Mouse (Mus musculus): Measurements from ENCODE around the gene Ifrd1. TPM values are rescaled to one million over a fixed set of nuclear protein-coding genes. Genes with fewer than 3 reads are reported as not detected.

Ifrd1 gene
- polyA plus RNA-seq, 1 experiment from 2014 or later: 163 TPM

DNA sequence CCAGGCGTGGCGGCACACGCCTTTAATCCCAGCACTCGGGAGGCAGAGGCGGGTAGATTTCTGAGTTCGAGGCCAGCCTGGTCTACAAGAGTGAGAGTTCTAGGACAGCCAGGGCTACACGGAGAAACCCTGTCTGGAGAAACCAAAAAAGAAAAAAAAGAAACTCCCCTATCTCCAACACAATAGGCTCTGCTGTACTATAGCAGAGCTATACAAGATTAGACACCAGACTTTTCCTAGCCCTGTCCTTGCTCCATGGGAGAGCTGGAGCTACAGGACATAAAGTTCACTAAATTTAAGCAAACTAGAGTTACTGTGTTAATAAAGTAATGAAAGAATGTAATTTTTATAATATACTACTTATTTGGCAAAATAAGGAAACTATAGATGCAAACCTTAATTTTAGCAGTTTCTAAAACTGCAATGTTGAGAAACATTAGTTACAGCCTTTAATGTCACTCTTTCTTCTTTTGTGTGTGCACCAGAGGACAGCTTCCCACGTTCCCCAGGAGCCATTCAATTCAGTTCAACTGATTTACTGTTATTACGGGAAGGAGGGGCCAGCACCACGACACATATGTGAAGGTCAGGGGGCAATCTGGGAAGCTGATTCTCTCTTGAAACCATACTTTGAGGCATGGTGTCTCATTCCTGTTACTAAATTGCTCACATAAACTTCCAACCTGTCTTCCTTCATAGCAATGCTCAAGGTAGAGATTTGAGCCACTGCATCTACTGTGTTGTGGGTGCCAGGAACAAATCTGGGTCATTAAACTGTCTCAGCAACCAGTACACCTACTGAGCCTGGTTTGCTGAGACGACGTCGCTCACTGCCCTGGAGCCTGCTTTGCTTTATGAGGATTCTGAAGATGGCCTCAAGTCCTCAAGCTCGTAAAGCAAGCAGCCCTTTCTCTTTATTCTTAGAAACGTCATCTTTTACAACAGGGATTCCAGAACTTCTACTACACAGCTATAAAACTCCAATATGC lies 33.1 kb downstream of the Ifrd1 start:
- peaks cover 6% of the 10 kb centered on the region for H3K4me1 ChIP-seq (replicated peaks)
- H3K9ac ChIP-seq: no peak overlapping the region
- H3K36me3 ChIP-seq: peaks cover 62% of the 10 kb centered on the region
- H3K9me3 ChIP-seq: no peaks in the 10 kb centered on the region
- no peak overlapping the region for H3K4me3 ChIP-seq
- WGBS: 90% methylated on average over 15 of the region's 15 CpGs
- H3K27ac ChIP-seq (replicated peaks): no peak overlapping the region
- ATAC-seq (ENCODE audit: low FRiP score, low read depth): no peak
- no peak overlapping the region for H3K4me2 ChIP-seq
- no peaks in the 10 kb centered on the region for H3K27me3 ChIP-seq

DNA sequence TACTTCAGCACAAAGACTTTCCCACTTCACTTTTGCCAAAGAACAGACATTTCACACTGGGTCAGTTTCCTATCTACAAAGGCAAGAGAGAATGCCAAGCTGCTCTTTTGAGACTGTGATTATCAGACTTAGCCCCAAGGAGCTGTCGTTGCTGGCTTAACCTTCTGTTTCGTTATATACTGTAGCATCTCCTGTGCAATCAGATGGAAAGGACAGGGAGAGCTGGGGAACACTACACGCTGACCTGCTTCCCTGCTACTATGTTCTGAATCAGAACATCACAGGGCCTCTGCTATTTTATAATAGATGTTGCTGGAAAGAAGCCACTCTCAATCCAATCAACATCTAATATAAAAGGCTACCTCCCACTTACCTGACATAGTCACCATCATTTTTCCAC lies 39.3 kb downstream of the Ifrd1 start:
- H3K36me3 ChIP-seq: peaks cover 75% of the 10 kb centered on the region
- H3K4me3 ChIP-seq: no peak overlapping the region
- ATAC-seq (ENCODE audit: low FRiP score, low read depth): no peak
- H3K27me3 ChIP-seq: no peaks in the 10 kb centered on the region
- H3K9ac ChIP-seq: no peak overlapping the region
- no peak overlapping the region for H3K4me2 ChIP-seq
- H3K4me1 ChIP-seq (replicated peaks): no peaks in the 10 kb centered on the region
- 93% methylated on average over 3 of the region's 3 CpGs for WGBS
- no peaks in the 10 kb centered on the region for H3K9me3 ChIP-seq
- no peak overlapping the region for H3K27ac ChIP-seq (replicated peaks)

DNA sequence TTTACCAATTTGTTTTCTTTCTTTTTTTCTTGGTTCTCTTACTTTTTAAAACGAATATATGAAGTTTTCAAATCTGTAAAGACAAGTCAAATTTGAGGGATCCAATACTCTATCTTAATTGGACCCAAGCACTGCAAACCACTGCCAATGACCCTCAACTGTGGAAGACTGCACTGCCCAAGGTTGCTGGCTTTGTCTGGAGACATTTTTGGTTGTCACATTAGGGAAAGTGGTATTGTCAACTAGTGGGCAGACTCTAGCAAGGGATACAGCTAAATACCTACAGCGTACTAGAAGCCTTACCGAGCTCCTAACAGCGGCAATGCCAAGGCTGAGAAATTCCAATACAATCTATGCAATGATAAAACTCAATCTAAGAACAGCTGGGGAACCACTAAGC lies 40.4 kb downstream of the Ifrd1 start:
- Histone ChIP-seq H3K27ac (replicated peaks) (no peak overlapping the region), H3K4me1 (replicated peaks) (no peaks in the 10 kb centered on the region), H3K9ac (no peak overlapping the region), H3K9me3 (no peaks in the 10 kb centered on the region), H3K4me2 (no peak overlapping the region), H3K4me3 (no peak overlapping the region), H3K36me3 (peaks cover 70% of the 10 kb centered on the region), H3K27me3 (no peaks in the 10 kb centered on the region)
- 97% methylated on average over 4 of the region's 4 CpGs for WGBS
- no peak for ATAC-seq (ENCODE audit: low FRiP score, low read depth)

DNA sequence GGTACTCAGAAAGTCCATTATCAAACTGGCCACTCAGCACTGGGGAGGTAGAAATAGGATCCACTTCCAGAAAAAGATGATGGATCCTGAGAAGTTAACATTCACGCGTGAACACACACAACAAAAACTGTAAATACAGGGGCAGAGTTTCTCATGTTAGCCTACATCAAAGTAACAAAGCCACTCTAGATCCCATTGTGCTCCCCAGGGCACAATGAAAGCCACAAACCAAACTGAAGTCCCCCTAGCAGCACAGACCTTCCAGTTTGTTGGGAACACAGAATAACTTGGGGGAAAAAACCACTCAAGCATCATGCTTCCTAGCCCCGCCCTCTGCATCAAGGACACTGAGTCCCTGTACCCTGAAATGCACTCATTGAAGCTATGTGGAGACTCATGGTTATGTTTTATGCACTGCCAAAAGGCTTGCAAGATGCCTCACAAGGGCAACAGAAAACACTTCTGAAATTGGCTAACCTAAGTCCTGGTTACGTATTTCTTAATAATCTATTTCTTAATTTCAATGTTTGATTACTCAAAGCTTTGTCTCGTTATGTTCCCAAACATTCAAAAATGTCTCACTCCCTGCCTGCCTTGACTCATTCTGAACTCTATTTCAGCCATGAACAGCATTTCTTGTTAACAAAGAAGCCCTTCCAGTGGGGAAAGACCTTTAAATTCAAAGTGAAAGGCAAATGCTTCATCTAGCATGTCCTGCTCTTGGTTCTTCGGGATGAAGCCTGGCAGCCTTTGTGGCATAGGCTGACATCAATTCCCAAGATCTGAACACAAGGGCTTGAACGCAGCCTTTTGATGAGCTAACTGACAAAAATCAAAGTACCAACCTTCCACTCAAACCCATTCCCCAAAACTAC lies 45.9 kb downstream of the Ifrd1 start:
- Histone ChIP-seq H3K4me3 (no peak overlapping the region), H3K4me1 (replicated peaks) (no peaks in the 10 kb centered on the region), H3K9ac (no peak overlapping the region), H3K27ac (replicated peaks) (no peak overlapping the region), H3K4me2 (no peak overlapping the region), H3K9me3 (no peaks in the 10 kb centered on the region), H3K36me3 (peaks cover 46% of the 10 kb centered on the region), H3K27me3 (no peaks in the 10 kb centered on the region)
- ATAC-seq (ENCODE audit: low FRiP score, low read depth): no peak
- 89% methylated on average over 7 of the region's 7 CpGs for WGBS

DNA sequence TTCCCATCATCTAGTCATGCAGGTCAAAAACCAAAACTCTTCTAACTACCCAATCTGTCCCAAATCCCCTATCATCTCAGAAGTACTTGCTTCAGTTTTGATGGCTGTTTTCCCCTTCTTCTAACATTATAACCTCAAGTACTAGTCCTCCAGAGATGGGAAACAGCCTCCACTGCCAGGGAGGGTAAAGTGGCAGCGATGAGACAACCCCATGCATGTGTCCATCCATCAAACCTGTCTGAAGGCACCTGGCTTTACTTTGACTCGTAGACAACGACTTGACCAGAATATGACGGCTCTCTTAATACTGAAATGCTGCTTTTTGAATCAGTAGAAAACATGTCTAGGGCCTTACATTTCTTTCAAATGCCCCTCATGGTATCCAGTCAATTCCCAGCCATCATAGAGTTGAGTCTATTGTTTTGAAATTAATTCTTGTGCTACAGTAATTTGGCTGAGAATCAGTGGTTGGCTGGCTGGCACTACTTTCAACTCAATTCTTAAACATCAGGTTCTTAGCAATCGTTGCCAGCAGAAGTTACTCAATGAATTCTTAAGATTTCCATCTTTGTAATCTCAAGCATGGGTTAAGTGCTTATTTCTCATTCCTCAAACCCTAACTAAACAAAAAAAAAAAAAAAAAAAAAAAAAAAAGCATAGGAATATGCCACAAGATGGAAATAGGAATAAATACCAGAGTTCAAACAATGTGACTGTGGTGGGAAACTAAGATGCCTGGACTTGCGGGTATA lies 47.6 kb downstream of the Ifrd1 start:
- Histone ChIP-seq H3K27ac (replicated peaks) (no peak overlapping the region), H3K9ac (no peak overlapping the region)
- ATAC-seq (ENCODE audit: low FRiP score, low read depth): no peak

DNA sequence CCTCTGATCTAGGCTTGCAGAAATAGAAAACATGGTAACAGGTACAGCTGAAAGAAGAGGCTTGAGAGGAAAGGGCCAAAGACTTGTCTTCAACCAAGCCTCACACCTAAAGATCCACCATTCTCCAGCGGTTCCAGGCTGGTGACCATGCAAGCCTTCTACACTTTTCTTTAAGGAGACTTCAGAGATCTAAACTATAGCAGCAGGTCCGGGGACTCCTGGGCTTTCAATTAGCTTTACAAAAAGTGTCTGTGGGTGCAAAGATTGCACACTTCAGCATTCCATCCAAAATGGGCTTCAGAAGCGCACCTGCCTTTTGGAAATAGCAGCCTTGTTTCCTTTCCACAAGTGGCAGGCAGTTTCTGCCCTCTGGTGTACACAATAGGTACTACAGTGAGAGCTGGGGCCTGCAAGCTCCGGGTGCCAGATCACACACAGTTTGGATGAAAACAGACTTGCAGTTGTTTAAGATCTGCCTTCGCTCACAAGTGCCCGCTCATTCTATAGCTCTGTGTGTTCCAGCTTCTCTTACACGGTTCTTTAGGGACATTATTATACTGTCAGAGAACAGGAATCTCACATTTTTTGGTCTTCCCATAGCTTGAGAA lies 48.4 kb downstream of the Ifrd1 start:
- Histone ChIP-seq H3K9me3 (no peaks in the 10 kb centered on the region), H3K4me1 (replicated peaks) (no peaks in the 10 kb centered on the region), H3K4me3 (no peak overlapping the region), H3K36me3 (peaks cover 27% of the 10 kb centered on the region), H3K9ac (no peak overlapping the region), H3K4me2 (no peak overlapping the region), H3K27me3 (no peaks in the 10 kb centered on the region), H3K27ac (replicated peaks) (no peak overlapping the region)
- 54% methylated on average over 7 of the region's 7 CpGs for WGBS
- peak; percentile 48 for ATAC-seq (ENCODE audit: low FRiP score, low read depth)

More for the DNA sequence above, 47.6 kb downstream of the Ifrd1 start:
- H3K4me3 ChIP-seq: no peak overlapping the region
- H3K4me2 ChIP-seq: no peak overlapping the region
- H3K4me1 ChIP-seq (replicated peaks): no peaks in the 10 kb centered on the region
- H3K36me3 ChIP-seq: peaks cover 35% of the 10 kb centered on the region
- H3K27me3 ChIP-seq: no peaks in the 10 kb centered on the region
- H3K9me3 ChIP-seq: no peaks in the 10 kb centered on the region
- WGBS: 91% methylated on average over 6 of the region's 6 CpGs

DNA sequence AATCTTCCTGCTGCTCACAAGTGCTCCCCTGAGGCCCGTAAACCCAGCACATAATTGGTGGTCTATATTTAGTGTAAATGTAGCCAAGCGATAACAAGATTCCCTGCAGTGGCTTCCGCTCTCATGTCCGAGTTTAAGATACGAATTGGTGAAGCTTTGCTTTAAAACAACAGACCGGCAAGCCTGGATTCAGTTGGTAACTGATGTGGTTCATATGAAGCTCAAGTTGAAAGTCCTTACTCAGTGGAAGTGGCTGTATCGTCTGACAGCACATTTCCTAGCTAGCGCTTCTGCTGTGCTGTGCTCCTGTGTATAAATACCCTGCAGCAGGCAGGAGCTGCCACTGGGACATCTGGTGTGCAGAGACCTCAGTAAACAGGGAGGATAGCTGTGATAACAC lies 49.0 kb downstream of the Ifrd1 start, which contains the start of gene Lsmem1:
Lsmem1 (minus strand) TSS at position 189 of the 400 bp plus-strand sequence.
- Histone ChIP-seq H3K4me1 (replicated peaks) (no peaks in the 10 kb centered on the region), H3K27me3 (no peaks in the 10 kb centered on the region), H3K4me2 (no peak within 1 kb of the TSS), H3K27ac (replicated peaks) (no peak within 1 kb of the TSS), H3K9ac (no peak within 1 kb of the TSS), H3K36me3 (peaks cover 21% of the 10 kb centered on the region), H3K9me3 (no peaks in the 10 kb centered on the region), H3K4me3 (no peak within 1 kb of the TSS)
- peak; percentile 66; the same call in 1 of the 2 replicates for ATAC-seq (ENCODE audit: low FRiP score, low read depth)
- WGBS: 83% methylated on average over 8 of the region's 8 CpGs

DNA sequence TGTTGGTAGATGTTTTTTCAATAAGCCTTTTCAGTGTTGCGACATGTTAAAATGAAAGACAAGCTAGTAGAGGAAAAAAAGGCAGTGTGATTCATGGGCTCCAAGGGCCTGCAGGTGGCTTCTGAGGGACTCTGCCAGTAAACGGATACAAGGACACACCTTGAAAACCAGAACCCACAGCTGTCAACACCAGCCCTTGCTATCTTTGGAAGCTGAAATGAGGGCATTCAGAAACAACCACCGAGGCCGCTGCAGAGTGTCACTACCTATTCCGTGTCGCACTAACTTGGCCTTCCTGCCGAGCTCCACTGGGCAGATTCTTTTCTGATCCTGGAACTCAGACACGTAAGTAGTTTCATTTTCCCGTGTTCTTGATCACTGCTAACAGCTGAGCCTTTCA lies 49.9 kb downstream of the Ifrd1 start:
- Histone ChIP-seq H3K4me2 (no peak overlapping the region), H3K36me3 (peaks cover 12% of the 10 kb centered on the region; the same call in 1 of the 2 replicates), H3K4me3 (no peak overlapping the region), H3K27me3 (no peaks in the 10 kb centered on the region), H3K9me3 (no peaks in the 10 kb centered on the region), H3K4me1 (replicated peaks) (no peaks in the 10 kb centered on the region), H3K9ac (no peak overlapping the region), H3K27ac (replicated peaks) (no peak overlapping the region)
- ATAC-seq (ENCODE audit: low FRiP score, low read depth): no peak
- WGBS: 92% methylated on average over 9 of the region's 9 CpGs

DNA sequence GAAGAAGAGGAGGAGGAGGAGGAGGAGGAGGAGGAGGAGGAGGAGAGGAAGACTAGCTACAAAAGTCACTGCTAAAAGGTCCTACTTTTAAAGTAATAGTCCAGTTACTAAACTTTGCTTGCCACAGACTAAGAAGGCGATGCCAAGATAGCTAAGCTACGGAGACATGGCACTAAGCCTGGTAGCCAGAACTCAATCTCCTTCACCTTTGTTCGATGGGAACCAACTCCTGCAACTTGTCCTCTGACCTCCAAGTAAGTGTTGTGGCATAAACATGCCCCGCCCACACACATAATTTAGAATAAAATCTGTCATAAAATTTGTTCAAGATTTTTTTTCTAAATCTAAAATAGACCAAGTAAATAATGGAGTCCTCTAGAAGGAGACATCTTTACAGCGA lies 50.3 kb downstream of the Ifrd1 start:
- no peak overlapping the region for H3K9ac ChIP-seq
- WGBS: 95% methylated on average over 5 of the region's 5 CpGs
- H3K36me3 ChIP-seq: peaks cover 12% of the 10 kb centered on the region; the same call in 1 of the 2 replicates
- H3K4me1 ChIP-seq (replicated peaks): no peaks in the 10 kb centered on the region
- no peak overlapping the region for H3K4me3 ChIP-seq
- no peaks in the 10 kb centered on the region for H3K27me3 ChIP-seq
- no peak overlapping the region for H3K4me2 ChIP-seq
- ATAC-seq (ENCODE audit: low FRiP score, low read depth): no peak
- H3K27ac ChIP-seq (replicated peaks): no peak overlapping the region
- no peaks in the 10 kb centered on the region for H3K9me3 ChIP-seq

DNA sequence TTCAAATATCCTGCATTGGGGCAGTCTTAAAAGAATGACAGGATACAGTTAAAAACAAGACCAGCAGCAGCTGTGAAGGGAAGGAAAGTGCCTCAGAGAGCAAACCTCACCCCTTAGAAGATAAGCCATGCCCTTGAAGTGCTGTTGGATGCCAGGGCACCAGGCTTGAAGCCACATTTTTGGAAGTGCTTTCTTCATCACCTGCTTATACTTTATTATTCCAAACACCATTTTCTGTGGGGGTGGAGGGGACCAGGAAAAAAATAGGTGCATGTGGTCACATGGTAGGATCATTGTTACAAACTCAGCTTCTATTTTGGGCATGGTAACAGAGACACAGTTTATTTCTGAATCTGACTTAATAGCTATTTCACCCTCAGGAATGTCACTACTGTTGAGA lies 50.8 kb downstream of the Ifrd1 start:
- ATAC-seq (ENCODE audit: low FRiP score, low read depth): no peak
- no peaks in the 10 kb centered on the region for H3K4me1 ChIP-seq (replicated peaks)
- no peaks in the 10 kb centered on the region for H3K27me3 ChIP-seq

DNA sequence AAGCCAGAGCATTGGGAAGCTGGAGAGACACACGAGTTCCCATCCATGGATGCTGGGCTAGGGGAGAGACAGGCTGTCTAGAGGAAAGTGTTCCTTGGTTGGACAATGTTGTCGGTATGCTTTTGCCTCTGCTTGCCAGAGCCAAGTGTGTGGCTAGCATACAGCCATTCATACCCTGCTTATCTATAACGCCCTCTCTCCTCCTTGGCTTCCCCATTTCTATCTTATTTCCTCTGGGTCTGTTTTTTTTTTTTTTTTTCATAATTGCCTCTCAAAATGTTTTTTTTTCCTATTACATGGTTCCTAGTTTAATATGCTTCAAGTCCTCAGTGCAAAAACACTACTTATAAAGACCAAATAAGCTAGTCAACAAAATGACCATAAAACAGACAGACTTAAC lies 62.8 kb downstream of the Ifrd1 start:
- Histone ChIP-seq H3K4me2 (no peak overlapping the region), H3K9ac (no peak overlapping the region), H3K36me3 (no peaks in the 10 kb centered on the region), H3K4me1 (replicated peaks) (no peaks in the 10 kb centered on the region), H3K27ac (replicated peaks) (no peak overlapping the region), H3K9me3 (no peaks in the 10 kb centered on the region), H3K27me3 (no peaks in the 10 kb centered on the region), H3K4me3 (no peak overlapping the region)
- no peak for ATAC-seq (ENCODE audit: low FRiP score, low read depth)
- 91% methylated on average over 3 of the region's 3 CpGs for WGBS

More for the DNA sequence above, 50.8 kb downstream of the Ifrd1 start:
- Histone ChIP-seq H3K4me3 (no peak overlapping the region), H3K36me3 (peaks cover 8% of the 10 kb centered on the region; the same call in 1 of the 2 replicates), H3K27ac (replicated peaks) (no peak overlapping the region), H3K9ac (no peak overlapping the region), H3K9me3 (no peaks in the 10 kb centered on the region), H3K4me2 (no peak overlapping the region)

Measured in hindbrain, embryonic 15.5 days (tissue).